Mouse (Mus musculus) megakaryocyte-erythroid progenitor cell, adult 5 weeks (primary cell): ENCODE data around the gene Myl12a. TPM values are rescaled to one million over a fixed set of nuclear protein-coding genes. Genes with fewer than 3 reads are reported as not detected.

Source experiments
- polyA plus RNA-seq: library from polyadenylated mRNA; stranded (reverse); fragments of >175 nt; gene quantifications from 2 replicates; pipeline ENCODE4 v1.2.3, GENCODE M21; 2012

The Myl12a gene
- polyA plus RNA-seq, result 116 and 127 TPM in 2 replicates

DNA sequence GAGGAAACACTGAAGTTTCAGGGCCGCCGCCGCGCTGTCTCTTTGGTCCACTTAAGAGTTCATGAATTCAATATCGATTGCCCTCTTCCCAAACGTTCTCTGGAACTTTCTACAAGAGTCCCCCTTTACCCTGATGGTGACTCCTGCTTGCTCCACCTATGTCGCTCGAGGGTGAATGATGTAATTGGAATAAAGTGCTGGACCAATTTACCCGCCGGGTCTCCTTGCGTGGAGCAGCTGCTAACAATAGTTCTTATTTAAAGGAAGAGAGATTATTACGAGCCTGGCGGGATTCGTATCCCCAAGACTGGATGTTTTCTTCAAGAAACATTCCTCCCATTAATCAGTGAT, at the start of gene Myl12a:
Myl12a (minus strand) TSS at position 135 of the 351 bp plus-strand sequence.

GRCm38 (mm10) chr17:71002081-71002743, 466 bp downstream of the Myl12a start, which contains the start of gene Myom1:
TSS of gene Myom1 (plus strand) at chr17:71002633.

Other genes with a start within 250 kb of the Myl12a start
- 31.1 and 41.2 TPM in 2 replicates for gene Tgif1, start 149.3 kb downstream of the Myl12a start, polyA plus RNA-seq
- gene Myom1, start 245 bp downstream of the Myl12a start, polyA plus RNA-seq, result 0.53 and 2.7 TPM in 2 replicates
- 36.1 and 43.9 TPM in 2 replicates for gene Lpin2, start 179.7 kb upstream of the Myl12a start, polyA plus RNA-seq